Mouse (Mus musculus): ENCODE results near the gene Reck. TPM values are rescaled to one million over a fixed set of nuclear protein-coding genes. Genes with fewer than 3 reads are reported as not detected.

Gene Reck
- polyA plus RNA-seq, 1 experiment from 2014 or later: 4.4 TPM

GRCm38 (mm10) chr4:43988976-43989375 is 113.6 kb downstream of the Reck start:
- WGBS: 88% methylated on average over 3 of the region's 3 CpGs
- H3K4me1 ChIP-seq: no peaks in the 10 kb centered on the region
- no peak overlapping the region for H3K4me3 ChIP-seq
- H3K36me3 ChIP-seq: no peaks in the 10 kb centered on the region
- no peak for ATAC-seq (replicated peaks)
- H3K27ac ChIP-seq (replicated peaks): no peak overlapping the region
- no peak overlapping the region for H3K9ac ChIP-seq (replicated peaks)
- H3K4me2 ChIP-seq (replicated peaks): no peak overlapping the region
- no peaks in the 10 kb centered on the region for H3K9me3 ChIP-seq
- no peaks in the 10 kb centered on the region for H3K27me3 ChIP-seq

GRCm38 (mm10) chr4:43993072-43993471 is 117.7 kb downstream of the Reck start:
- no peak overlapping the region for H3K27ac ChIP-seq (replicated peaks)
- H3K4me1 ChIP-seq: no peaks in the 10 kb centered on the region
- no peaks in the 10 kb centered on the region for H3K9me3 ChIP-seq
- no peak overlapping the region for H3K4me2 ChIP-seq (replicated peaks)
- H3K27me3 ChIP-seq: no peaks in the 10 kb centered on the region
- H3K36me3 ChIP-seq: no peaks in the 10 kb centered on the region
- no peak for ATAC-seq (replicated peaks)
- no peak overlapping the region for H3K4me3 ChIP-seq
- H3K9ac ChIP-seq (replicated peaks): no peak overlapping the region
- WGBS: 93% methylated on average over 11 of the region's 11 CpGs

GRCm38 (mm10) chr4:43994342-43994741 is 119.0 kb downstream of the Reck start:
- ATAC-seq (replicated peaks): no peak
- Histone ChIP-seq H3K27ac (replicated peaks) (no peak overlapping the region), H3K4me1 (no peaks in the 10 kb centered on the region), H3K4me3 (no peak overlapping the region), H3K4me2 (replicated peaks) (no peak overlapping the region), H3K9ac (replicated peaks) (no peak overlapping the region), H3K9me3 (no peaks in the 10 kb centered on the region), H3K36me3 (no peaks in the 10 kb centered on the region), H3K27me3 (no peaks in the 10 kb centered on the region)
- 85% methylated on average over 2 of the region's 2 CpGs for WGBS

Other genes starting within 250 kb of the Reck start
- 12.7 and 15.4 TPM in 2 replicates for gene Npr2, start 243.6 kb upstream of the Reck start, polyA plus RNA-seq (2015; fragmentation: Nextera tagmentation; extraction: Ambion mirVana)
- 4.3 and 6.7 TPM in 2 replicates for gene Spag8, start 221.9 kb upstream of the Reck start, polyA plus RNA-seq (2015; fragmentation: Nextera tagmentation; extraction: Ambion mirVana)
- gene Hint2, start 219.1 kb upstream of the Reck start, polyA plus RNA-seq (2015; fragmentation: Nextera tagmentation; extraction: Ambion mirVana): 65.5 and 74.0 TPM in 2 replicates
- gene Tmem8b, start 206.6 kb upstream of the Reck start, polyA plus RNA-seq (2015; fragmentation: Nextera tagmentation; extraction: Ambion mirVana): 16.2 TPM in 2 replicates
- gene Fam221b, start 206.4 kb upstream of the Reck start, polyA plus RNA-seq (2015; fragmentation: Nextera tagmentation; extraction: Ambion mirVana): 1.6 and 1.7 TPM in 2 replicates
- gene Olfr70, start 174.7 kb upstream of the Reck start, polyA plus RNA-seq (2015; fragmentation: Nextera tagmentation; extraction: Ambion mirVana): not detected in 2 replicates
- not detected in 2 replicates for gene Olfr71, start 165.3 kb upstream of the Reck start, polyA plus RNA-seq (2015; fragmentation: Nextera tagmentation; extraction: Ambion mirVana)
- gene Hrct1, start 148.3 kb upstream of the Reck start, polyA plus RNA-seq (2015; fragmentation: Nextera tagmentation; extraction: Ambion mirVana): 0.19 and 0.42 TPM in 2 replicates
- 0.08 TPM in 1 of 2 replicates, not detected in the other for gene Spaar, start 145.5 kb upstream of the Reck start, polyA plus RNA-seq (2015; fragmentation: Nextera tagmentation; extraction: Ambion mirVana)
- not detected in 2 replicates for gene Olfr159, start 104.5 kb upstream of the Reck start, polyA plus RNA-seq (2015; fragmentation: Nextera tagmentation; extraction: Ambion mirVana)
- not detected in 2 replicates for gene Olfr156, start 51.6 kb upstream of the Reck start, polyA plus RNA-seq (2015; fragmentation: Nextera tagmentation; extraction: Ambion mirVana)
- not detected in 2 replicates for gene Olfr157, start 35.3 kb upstream of the Reck start, polyA plus RNA-seq (2015; fragmentation: Nextera tagmentation; extraction: Ambion mirVana)
- gene Olfr155, start 24.0 kb upstream of the Reck start, polyA plus RNA-seq (2015; fragmentation: Nextera tagmentation; extraction: Ambion mirVana): not detected in 2 replicates
- gene Glipr2, start 81.9 kb downstream of the Reck start, polyA plus RNA-seq (2015; fragmentation: Nextera tagmentation; extraction: Ambion mirVana): 29.7 and 30.0 TPM in 2 replicates
- gene Ccin, start 108.0 kb downstream of the Reck start, polyA plus RNA-seq (2015; fragmentation: Nextera tagmentation; extraction: Ambion mirVana): not detected in 2 replicates
- 309 and 310 TPM in 2 replicates for gene Clta, start 128.9 kb downstream of the Reck start, polyA plus RNA-seq (2015; fragmentation: Nextera tagmentation; extraction: Ambion mirVana)
- gene Gne, start 208.6 kb downstream of the Reck start, polyA plus RNA-seq (2015; fragmentation: Nextera tagmentation; extraction: Ambion mirVana): 24.6 and 26.3 TPM in 2 replicates